Mouse (Mus musculus) small intestine, adult 2 months (tissue): ENCODE measurements around the gene Ezh1.
"Not testable (repeated sequence)": the region's sequence is repeated elsewhere in the genome, so short reads cannot be mapped to it uniquely, and the experiment has no call there.

Experiments
- CTCF ChIP-seq: fragments of 200-500 bp; IDR thresholded peaks from 2 replicates; pipeline ENCODE4 v1.5.1; 2012; ENCODE audit warnings: low read depth, mild to moderate bottlenecking, control low read depth, inconsistent platforms, low read length, moderate library complexity, mixed read lengths; ENCODE audit not compliant: insufficient replicate concordance, insufficient read length; ENCODE audit errors: extremely low read depth
- POLR2A ChIP-seq: fragments of 200-500 bp; IDR thresholded peaks from 2 replicates; pipeline ENCODE4 v1.6.1; 2012; ENCODE audit warnings: low read depth, mild to moderate bottlenecking, control low read depth, inconsistent platforms, low read length, moderate library complexity

GRCm38 (mm10) chr11:101160151-101160550 is 66.1 kb downstream of the Ezh1 start:
- TF ChIP-seq CTCF, POLR2A: not testable (repeated sequence)
